Mouse (Mus musculus) stomach, postnatal 0 days (tissue): ENCODE results near the gene Arhgef3.

Source experiments
- CTCF ChIP-seq: IDR thresholded peaks from 2 replicates; pipeline ENCODE4 v1.5.1; 2016; ENCODE audit warnings: antibody characterized with exemption, low read depth, mild to moderate bottlenecking, moderate library complexity
- EP300 ChIP-seq: optimal IDR thresholded peaks from 2 replicates; pipeline ENCODE3; 2016; ENCODE audit warnings: antibody characterized with exemption

GRCm38 (mm10) chr14:27347224-27347623 is 232.5 kb downstream of the Arhgef3 start:
- TF ChIP-seq EP300 (no peak), CTCF (no peak)
